Mouse (Mus musculus): ENCODE data around the gene Tapt1. TPM values are rescaled to one million over a fixed set of nuclear protein-coding genes. Genes with fewer than 3 reads are reported as not detected.

Tapt1 gene
- total RNA-seq, 4 experiments from 2014 or later: 41.3 to 51.6 (median 46.6) TPM

DNA sequence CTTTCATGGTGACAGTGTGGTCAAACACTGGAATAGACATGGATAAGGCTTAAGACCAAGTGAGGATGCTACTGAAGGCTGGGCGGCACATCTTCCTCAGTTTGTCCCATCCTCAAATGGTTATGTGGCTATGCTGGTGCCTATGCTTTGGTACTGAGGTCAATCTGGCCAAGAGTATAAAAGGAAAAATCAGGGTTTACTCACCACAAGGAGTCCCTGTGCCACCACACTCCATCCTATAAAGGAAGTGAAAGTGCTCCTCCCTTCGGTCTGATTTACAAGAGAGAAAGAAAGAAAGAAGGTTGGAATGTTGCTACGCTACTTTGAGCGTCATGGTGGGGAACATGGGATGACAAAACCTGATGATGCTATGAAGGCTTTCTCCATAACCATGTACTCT is 27.3 kb downstream of the Tapt1 start:
- no peak for DNase-seq (ENCODE audit: low spot score in 2 of 2)

DNA sequence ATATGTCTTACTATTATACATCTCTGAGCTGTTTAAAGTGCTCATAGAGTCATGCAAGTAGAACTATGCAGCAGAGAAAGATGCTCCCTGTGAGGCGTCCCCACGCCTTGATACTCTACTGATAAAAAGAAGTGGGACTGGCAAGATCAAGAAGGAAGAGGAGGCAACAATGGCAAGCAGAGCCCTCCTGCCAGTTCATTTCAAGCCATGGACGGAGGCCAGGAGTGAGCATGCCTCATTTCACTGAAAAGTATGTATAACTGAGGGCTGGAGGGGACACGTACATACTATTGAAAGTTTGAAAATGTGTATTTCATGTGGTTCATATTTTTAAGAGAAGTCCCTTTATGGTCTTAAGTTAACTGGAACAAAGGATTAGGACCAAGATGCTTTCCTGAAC is 28.0 kb downstream of the Tapt1 start:
- DNase-seq (ENCODE audit: low spot score in 2 of 2): no peak

DNA sequence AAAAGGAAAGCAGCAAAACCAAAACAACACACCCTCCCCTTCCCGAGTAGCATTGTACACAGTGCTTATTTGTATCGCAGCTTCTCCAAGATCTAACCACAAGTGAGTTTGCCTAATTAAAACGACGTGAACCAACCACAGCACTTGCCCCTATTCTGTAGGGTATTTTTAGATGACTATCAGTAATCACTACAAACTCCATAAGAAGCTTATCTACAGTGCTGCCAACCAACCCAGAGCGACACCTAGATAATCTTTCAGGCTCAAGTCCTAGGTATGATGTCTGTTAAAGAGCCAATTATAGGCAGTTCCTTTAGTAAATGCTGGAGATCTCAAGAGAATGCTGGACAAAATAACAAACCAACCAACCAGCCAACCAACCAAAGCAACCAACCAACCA is 28.6 kb downstream of the Tapt1 start:
- no peak for DNase-seq (ENCODE audit: low spot score in 2 of 2)

DNA sequence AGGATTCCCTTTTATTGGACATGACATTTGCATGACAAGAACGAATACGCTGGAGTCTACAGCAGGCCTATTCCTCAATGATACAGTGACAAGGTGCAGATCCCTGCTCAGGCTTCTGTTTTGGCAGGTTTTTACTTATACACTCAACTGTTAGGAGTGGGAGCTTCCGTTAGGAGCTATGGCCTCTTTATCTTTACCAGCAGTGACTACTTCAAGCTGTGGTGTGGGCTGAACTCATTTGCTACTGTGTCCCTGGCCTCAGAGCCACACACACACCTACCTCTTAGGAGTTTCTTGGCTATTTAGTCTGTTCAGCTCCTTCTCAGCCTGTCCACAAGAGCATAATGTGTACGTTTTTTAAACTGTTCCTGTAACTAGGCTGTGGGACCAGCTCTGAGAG is 30.3 kb downstream of the Tapt1 start:
- DNase-seq (ENCODE audit: low spot score in 2 of 2): no peak

DNA sequence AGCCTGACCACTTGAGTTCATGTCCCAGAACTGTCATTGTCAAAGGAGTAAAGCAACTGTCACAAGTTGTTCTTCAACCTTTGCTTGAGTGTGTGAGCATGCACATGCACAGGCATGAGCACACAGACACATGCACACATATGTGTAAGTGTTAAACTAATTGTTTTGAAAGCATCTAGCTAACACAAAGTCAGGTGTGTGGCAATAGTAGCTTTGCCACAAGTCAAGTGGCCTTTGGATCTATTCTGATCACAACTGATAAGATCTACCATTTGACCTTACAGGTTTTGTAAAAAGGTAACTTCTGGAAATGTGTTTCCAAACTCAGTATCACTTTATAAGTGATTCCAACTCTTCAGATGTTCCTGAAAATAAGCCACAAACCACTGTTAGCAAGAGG is 39.1 kb downstream of the Tapt1 start:
- DNase-seq (ENCODE audit: low spot score in 2 of 2): no peak

DNA sequence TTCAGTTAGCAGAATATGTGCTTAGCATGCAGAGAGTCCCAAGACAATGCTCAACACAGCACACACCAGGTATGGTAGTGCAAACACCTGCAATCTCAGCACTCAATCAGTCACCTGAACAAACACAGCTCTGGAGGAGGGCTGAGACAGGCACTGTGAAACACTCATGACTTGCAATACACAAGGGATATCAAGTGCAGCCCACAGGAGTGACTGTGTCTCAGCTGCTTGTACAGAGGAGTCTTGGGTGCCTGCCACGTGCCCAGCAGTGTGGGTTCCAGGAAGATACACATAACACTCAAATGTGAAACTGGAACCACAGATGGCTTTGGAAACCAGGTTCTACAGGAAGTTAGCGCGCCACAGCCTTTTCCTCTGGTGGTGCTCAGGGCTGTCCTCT is 44.8 kb downstream of the Tapt1 start:
- DNase-seq (ENCODE audit: low spot score in 2 of 2): no peak

DNA sequence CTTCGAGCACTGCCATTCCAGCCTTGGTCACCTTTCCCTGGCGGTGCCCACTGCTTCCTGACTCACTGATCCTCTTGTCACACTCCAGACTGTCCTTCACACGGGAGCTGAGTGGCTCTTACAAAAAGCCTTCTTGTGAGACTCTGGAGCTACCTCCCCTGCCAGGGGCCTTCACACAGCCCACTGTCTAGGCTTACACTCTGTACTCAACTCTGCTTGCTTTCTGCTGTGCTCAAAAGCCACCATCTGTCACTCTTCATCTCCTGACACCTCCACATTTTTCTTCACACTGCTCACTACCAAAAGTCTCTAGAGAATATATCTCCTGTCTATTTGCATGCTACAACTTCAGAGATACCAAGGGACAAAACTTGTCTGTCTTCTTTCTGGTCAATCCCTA is 46.0 kb downstream of the Tapt1 start:
- DNase-seq (ENCODE audit: low spot score in 2 of 2): peak in 1 of 2 experiments; percentile 21

DNA sequence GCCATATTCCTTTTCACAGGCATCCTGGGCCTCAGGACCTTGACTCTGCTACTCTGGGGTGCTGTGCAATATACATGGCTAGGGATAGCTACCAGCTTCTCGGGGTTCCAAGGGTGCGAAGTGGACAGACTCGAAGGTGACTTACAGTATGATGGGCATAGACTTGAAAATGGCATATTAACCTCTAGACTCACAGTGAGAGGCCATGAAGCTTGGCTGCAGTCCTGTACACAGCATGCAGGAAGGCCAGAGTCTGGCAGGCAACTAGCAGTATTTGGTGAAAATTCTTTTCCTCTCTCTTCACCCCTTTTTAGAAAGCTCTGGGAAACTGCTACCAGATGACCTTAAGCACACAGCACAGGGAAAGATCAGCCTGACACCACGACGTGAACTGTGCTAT is 52.4 kb downstream of the Tapt1 start:
- DNase-seq (ENCODE audit: low spot score in 2 of 2): no peak

DNA sequence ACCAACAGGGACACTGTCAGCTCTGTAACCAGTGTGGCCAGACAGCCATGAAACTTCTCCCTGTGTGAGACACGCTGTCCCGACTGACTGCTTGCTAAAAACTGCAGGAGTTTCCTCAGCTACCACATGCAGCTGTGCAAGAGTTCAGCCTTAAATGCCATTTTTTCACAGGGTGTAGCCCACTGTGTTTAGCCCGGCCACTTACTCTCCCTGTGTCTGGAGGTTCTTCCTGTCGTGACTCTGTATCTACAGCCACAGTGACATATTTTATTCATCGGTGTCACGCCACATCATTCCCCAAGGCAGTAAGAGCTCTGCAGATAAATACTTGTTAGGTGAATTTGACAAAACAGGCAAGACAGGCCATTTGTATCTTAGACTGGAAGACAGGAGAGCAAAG is 59.6 kb downstream of the Tapt1 start:
- no peak for DNase-seq (ENCODE audit: low spot score in 2 of 2)

DNA sequence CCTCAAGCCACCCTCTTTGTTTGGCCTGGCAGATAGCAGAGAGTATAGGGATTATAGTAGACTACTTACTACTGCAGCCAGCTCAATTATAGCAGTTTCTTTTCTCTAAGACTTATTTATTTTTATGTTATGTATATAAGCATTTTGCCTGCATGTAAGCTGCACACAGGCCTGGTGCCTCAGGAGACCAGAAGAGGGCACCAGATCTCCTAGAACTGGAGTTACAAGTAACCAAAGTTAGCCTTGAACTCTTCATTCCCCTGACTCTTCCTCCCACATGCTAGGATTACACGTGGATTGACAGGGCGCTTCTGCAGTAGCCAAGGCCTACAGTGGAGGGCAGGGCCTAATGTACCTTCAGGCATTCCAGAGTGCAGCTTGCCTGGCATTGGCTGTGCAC is 60.6 kb downstream of the Tapt1 start:
- no peak for DNase-seq (ENCODE audit: low spot score in 2 of 2)

DNA sequence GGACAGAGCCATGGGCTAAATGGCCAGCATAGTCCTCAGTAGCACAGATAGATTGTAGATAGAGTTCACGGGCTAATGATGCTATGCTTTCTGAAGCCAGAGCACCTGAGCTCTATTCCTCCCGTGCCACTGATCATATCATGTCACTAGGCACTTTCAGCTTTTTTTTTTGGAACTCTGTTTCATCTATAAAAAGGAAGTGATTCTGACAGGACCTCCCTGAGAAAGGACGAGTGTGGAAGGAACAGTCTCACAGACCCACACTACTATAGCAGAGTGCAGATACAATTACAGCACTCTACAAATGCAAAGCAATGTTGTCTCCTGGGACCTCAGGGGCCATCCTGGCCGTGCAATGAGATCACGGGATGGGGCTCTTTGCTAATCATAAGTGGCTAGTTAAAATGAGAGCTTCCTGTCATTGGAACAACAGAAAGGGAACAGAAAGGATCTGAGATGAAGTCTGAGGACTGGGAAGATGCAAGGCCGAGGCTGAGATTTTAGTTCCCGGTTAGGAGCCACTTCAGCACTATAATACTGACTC is 62.1 kb downstream of the Tapt1 start:
- no peak for DNase-seq (ENCODE audit: low spot score in 2 of 2)

DNA sequence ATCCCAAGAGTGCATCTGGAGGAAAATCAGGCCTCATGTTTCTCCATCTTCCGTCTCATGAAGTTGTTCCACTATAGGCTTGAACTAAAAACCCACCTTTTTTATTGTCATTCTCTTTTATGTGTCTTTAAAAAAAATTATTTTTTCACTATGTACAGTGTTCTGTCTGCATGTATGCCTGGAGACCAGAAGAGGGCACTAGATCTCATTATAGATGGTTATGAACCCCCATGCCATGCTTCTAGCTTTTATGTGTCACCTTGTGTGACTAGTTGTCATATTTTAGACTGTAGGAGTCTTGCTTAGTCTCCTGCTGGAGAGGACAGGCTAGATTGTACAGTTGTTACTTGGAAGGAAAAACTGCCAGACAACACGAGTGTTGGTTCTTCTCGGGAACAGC is 63.1 kb downstream of the Tapt1 start:
- no peak for DNase-seq (ENCODE audit: low spot score in 2 of 2)

DNA sequence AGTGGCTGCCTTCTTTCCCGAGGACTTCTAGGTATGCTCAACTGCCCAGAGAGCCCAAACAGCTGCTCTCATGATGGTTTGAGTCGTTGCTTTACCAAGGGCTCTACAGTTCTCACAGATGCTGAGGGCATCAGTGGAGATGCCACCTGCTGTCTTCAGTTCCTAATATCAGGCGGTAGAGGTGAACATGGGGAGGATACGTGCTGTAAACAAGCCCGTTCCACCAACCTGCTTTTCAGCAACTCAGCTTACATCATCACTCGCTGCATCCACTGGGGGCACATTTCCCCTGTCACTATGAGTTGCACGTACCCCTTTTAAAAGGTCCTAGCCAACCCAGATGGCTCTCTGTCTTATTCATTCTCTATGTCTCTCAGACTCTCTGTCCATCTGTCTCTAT is 63.6 kb downstream of the Tapt1 start:
- DNase-seq (ENCODE audit: low spot score in 2 of 2): no peak

DNA sequence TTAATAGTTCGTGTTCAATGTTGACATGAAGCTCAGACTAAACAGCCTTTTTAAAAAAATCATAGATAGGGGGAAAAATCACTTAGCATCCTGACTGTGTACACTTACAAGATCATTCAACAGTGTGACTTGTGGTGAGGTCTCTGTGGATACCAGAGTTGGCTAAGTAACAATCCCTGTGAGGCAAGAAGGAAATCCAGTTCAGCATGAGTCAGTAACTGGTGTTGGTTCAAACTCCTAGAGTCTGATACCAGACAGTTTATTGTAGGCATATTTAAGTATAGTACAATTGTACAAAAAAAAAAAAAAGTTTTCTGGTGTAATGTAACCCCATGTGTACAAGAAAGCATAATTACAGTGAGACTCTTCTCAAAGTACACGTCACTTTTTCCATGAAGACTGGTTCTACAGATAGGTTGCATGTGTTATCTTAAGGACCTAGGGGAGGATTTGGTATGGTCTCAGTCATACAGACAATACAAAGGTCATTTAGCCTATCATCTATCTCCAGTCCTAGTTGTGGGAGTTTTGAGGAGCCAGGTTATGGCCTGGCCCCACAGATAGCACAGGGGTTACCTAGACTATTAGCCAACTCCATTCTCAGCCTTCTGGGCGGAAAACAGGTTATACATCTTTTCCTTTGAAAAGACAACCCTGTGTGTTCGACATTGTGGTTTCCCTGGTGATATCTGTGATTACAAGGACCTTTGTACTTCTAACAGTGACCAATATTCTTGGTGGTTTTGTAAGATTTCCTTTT is 66.6 kb downstream of the Tapt1 start:
- DNase-seq (ENCODE audit: low spot score in 2 of 2): no peak

DNA sequence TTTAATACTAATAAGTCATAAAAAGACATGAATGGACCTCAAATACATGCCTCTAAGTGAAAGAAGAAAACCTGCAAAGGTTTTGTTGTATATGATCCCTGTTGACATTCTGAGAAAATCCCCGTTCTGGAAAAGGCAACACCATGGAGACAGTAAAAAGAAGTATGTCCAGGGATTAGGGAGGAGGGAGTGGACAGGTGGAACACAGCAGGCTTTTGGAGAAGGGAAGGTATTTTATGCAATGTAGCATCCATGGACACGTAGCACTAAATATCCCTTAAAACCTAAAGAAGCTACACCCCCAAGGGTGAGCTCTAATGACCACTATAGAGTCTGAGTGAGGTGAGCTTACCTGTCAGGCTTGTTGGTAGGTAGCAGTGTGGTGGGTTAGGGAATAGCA is 67.2 kb downstream of the Tapt1 start:
- no peak for DNase-seq (ENCODE audit: low spot score in 2 of 2)

DNA sequence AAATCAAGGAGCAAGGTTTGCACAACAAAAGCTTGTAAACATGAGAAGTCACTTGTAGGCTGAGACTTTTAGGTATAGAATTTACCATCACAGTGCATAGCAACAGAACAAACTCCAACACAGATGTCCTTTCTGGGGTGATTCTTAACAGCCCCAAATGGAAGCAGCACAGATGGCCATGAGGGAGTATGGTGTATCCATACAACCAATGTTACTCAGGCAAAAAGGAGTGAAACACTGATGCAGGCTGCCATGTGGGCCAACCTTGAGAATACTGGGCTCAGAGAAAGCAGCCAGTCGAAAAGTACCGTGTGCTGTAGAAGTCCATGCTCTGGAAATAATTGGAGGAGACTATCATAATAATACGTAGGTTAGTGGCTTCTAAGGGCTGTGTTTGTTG is 68.0 kb downstream of the Tapt1 start:
- no peak for DNase-seq (ENCODE audit: low spot score in 2 of 2)

DNA sequence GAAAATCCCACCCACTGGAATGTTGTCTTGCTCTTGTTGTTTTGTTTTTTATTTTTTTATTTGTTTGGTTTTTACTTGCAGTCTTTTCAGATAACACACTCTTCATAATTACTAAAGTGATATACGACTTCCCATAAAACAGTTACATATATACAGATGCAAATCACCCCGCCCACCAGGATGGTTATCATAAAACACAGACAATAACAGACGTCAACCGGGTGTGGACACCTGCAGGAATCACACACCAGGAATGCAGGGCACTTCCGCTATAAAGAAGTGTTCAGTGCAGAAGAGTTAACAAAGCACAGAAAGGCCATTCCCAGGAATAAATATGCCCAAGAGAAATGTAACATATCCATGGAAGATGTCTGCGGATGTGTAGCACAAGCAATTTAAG is 68.7 kb downstream of the Tapt1 start:
- DNase-seq (ENCODE audit: low spot score in 2 of 2): no peak

DNA sequence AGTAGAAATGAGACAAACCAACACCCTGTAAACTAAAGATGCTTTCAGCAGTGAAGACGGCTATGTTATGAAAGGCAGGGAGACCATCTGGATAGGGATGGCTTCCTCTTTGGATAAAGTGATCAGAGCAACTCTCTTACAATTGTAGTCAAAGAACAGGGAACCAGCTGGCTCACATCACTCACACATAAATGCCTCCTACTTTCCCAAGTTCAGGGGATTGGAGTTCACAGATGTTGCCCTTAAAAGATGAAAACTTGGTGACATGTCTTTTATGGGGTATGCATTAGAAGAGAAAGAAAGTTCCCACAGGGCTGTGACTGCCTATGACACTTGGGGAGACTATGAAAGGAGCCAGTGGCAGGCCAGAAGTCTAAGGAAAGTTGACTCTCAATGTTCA is 73.4 kb downstream of the Tapt1 start:
- DNase-seq (ENCODE audit: low spot score in 2 of 2): no peak

DNA sequence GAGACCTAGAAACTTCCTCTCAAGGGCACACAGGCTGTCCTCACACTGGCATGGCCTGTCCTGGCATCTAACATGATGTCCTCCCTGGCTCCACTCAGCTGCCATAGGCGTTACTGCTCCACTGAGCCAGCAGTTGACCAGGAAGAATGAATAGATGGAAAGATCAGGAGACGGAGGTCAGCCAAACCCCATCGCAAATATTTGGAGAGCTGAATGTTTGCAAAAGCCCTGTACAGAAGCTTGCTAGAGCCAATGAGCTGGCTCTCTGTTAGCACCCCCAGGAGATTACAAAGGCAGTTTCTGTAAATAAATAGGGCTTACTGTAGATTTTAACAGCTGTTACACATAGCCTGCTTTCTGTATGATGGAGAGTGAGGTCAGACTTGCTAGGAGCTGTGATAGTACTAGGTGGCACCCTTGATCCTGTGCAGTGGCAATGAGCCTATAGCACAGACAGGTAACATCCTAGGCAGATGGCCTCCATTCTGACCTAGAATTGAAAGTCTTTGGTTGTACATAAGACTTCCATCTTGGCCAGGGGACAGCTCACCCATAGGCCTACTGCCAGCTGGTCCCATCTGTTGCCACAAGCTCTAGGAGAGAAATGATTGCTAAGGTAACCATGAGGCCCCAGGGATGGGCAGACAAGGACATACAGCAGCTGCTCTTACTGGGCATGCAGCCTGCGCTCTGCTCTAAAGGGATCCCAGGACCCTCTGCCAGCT is 74.9 kb downstream of the Tapt1 start:
- DNase-seq (ENCODE audit: low spot score in 2 of 2): peak; percentile 44 to 64

DNA sequence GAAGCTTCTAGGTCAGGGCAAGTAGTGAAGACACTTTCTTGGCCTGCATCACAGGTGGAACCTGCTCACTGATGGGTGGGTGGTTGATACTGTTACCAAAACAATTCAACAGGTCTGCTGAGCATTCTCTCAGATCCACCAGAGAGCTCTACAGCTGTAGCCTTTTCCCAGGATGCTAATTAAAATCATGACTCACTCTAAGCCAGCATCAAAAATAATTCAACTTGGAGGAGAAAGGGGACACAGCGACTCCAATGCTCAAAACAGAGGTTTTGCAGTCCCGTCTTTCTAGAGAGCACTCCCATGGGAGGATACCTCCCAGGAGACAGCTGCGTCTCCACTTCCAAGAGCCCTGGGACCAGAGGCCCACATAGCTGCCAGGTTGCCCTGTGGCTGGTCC is 78.7 kb downstream of the Tapt1 start:
- DNase-seq (ENCODE audit: low spot score in 2 of 2): no peak

DNA sequence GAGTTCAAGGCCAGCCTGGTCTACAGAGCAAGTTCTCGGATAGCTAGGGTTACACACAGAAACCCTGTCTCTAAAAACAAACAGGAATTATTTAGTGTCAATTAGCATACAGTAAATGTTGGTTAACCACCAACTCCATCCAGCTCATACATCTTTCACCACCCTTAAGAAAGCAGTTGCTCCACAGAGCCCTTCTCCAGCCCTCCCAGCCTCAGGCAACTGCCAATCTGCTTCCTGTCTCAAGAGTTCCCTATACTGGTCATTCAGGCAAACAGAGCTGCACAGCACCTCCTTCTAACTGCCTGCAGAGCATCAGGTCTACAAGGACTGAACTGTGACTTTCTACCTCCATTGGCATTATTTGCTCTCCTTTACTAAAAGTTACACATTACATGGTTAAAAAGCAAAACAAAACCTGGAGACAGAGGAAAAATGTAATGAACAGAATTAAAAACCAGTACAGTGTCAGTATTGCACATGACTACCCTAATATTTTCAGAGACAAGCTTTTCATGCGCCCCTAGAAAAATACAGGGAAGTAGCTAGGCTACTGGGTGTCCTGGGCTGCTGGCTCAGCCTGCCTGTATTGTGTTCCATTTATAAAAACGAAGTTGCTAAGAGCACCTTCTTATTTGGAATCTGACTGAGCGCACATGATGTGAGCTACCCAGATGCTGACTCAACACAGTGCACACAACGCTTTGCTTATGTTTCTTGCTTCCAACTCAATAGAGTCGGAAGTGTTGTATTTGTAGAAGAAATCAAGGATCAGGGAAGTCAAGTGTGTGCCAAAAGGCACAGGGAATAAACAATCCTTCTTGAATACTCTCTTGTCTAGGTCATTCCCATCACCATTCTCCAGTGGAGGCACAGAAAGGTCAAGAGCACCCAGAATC is 79.7 kb downstream of the Tapt1 start:
- DNase-seq (ENCODE audit: low spot score in 2 of 2): no peak
